Mouse (Mus musculus) cerebellum, adult 2 months (tissue): ENCODE results near the gene Bloc1s6. TPM values are rescaled to one million over a fixed set of nuclear protein-coding genes. Genes with fewer than 3 reads are reported as not detected.

Source experiments
- DNase-seq, 2 experiments: peaks; one replicate each; pipeline ENCODE4 v3.0.0; 2021
- H3K27ac ChIP-seq: fragments of 200-500 bp; 2 replicates; pipeline ENCODE4 v1.5.1; 2012; ENCODE audit warnings: low read length, control low read depth, inconsistent platforms; ENCODE audit not compliant: insufficient read depth
- H3K27me3 ChIP-seq: fragments of 200-500 bp; 2 replicates; pipeline ENCODE4 v1.6.1; 2012; ENCODE audit warnings: inconsistent platforms, mild to moderate bottlenecking, low read length, moderate library complexity; ENCODE audit not compliant: control insufficient read depth, insufficient read depth
- H3K4me1 ChIP-seq: fragments of 200-500 bp; 2 replicates; pipeline ENCODE4 v1.6.1; 2011; ENCODE audit warnings: low read length; ENCODE audit not compliant: control insufficient read depth, insufficient read depth
- H3K4me3 ChIP-seq: fragments of 200-500 bp; replicated peaks from 2 replicates; pipeline ENCODE3; 2011; ENCODE audit warnings: mild to moderate bottlenecking, low read depth, low read length, control low read depth; ENCODE audit not compliant: insufficient read depth
- CTCF ChIP-seq: fragments of 200-500 bp; IDR thresholded peaks from 2 replicates; pipeline ENCODE4 v1.5.1; 2011; ENCODE audit warnings: low read depth, mild to moderate bottlenecking, control low read depth, low read length, moderate library complexity, borderline replicate concordance; ENCODE audit not compliant: insufficient read depth
- POLR2A ChIP-seq: fragments of 200-500 bp; IDR thresholded peaks from 2 replicates; pipeline ENCODE4 v1.6.1; 2011; ENCODE audit warnings: low read length, control low read depth, borderline replicate concordance; ENCODE audit not compliant: insufficient read depth
- WGBS: fragments of 180-500 bp; shearing (Covaris S2); methylation state at CpG from one replicate; pipeline ENCODE4 v1.1.7; 2018; 5-methylcytosine and 5-hydroxymethylcytosine counted together
- polyA plus RNA-seq: library from polyadenylated mRNA; depleted of rRNA; stranded (reverse); fragments of >200 nt; gene quantifications from 2 replicates; pipeline ENCODE4 v1.2.3, GENCODE M21; 2012

Bloc1s6 gene
- polyA plus RNA-seq, 1 experiment, result 27.3 TPM

DNA sequence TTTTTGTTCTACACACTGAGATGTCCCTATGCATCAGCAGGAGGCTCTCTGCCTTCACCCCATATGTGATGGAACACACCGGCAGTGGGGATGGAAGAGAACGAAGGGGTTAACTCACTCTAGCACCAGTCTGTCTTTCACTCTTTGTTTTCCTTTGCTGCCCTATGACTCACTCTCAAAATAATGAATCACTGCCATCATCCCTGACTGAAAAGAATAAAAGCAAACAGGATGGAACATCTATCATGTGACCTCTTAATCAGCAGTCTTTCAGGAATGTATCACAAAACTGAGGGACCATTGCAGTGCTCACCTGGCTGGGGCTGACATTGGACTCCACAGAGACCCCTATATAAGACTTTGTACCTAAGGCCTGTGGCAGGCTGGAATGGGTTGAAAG is 6.8 kb upstream of the Bloc1s6 start:
- WGBS, result 29% methylated on average over 2 of the region's 2 CpGs
- TF ChIP-seq POLR2A (no peak), CTCF (no peak)

GRCm38 (mm10) chr2:122739023-122739422 is 720 bp downstream of the Bloc1s6 start:
- Histone ChIP-seq H3K4me3 (peak overlapping the region; percentile 97), H3K4me1 (peaks cover 3% of the 10 kb centered on the region; the same call in 1 of the 2 replicates), H3K27me3 (no peaks in the 10 kb centered on the region), H3K27ac (peak overlapping the region; percentile 61; the same call in 1 of the 2 replicates)
- 11% methylated on average over 7 of the region's 7 CpGs for WGBS
- no peak for TF ChIP-seq POLR2A
- TF ChIP-seq CTCF, result no peak
- peak in 1 of 2 experiments; percentile 16 for DNase-seq

More for the DNA sequence above, 6.8 kb upstream of the Bloc1s6 start:
- Histone ChIP-seq H3K27ac (no peak overlapping the region), H3K27me3 (no peaks in the 10 kb centered on the region), H3K4me1 (no peaks in the 10 kb centered on the region), H3K4me3 (no peak overlapping the region)
- DNase-seq, result no peak

DNA sequence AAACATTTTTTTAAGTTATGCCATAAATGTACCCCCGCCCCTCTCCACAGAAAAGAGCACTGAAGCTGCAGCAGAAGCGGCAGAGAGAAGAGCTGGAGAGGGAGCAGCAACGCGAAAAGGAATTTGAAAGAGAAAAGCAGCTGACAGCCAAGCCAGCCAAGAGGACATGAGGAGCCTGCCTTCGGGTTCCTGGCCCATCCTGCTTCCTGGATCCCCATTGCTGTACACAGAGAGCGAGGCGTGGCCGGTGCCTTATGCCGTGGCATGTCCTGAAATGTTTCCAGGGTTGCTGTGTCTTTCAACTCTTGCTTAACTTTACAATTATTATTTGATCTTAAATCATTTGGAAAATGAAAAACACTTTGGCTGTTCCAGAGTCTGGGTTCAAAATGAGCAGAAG is 8.2 kb downstream of the Bloc1s6 start:
- Histone ChIP-seq H3K4me3 (no peak overlapping the region), H3K27me3 (no peaks in the 10 kb centered on the region), H3K4me1 (no peaks in the 10 kb centered on the region), H3K27ac (no peak overlapping the region)
- no peak for DNase-seq
- WGBS, result 73% methylated on average over 9 of the region's 9 CpGs
- no peak for TF ChIP-seq CTCF
- no peak for TF ChIP-seq POLR2A

DNA sequence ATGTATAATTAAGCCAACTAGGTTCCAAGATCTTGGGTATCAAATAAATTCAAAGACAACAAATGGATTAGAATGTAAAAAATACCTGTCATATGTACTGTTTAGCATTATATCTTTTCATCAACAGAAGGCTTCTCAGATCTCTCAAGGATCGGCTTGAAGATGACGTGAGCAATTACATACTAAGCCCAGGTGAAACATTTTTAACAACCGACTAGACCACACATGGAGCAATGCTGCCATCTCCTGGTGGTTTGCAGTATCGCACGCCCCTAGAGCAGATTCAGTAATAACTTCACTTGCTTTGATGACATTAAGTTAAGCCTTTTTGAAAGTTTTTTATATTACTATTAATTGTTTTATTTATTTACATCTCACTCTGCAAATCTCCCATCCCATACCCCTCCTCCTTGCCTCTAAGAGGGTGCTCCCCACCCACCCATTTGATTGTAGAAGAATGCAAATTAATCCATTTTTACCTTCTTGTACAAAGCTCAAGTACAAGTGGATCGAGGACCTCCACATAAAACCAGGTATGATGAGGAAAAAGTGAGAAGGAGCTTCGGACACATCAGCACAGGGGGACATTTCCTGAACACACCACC is 15.5 kb downstream of the Bloc1s6 start:
- DNase-seq, result peak; percentile 53 to 74
- Histone ChIP-seq H3K4me1 (no peaks in the 10 kb centered on the region), H3K27me3 (no peaks in the 10 kb centered on the region), H3K4me3 (no peak overlapping the region), H3K27ac (no peak overlapping the region)
- TF ChIP-seq POLR2A, result no peak
- peak; percentile 96 for TF ChIP-seq CTCF
- WGBS, result 12% methylated on average over 7 of the region's 7 CpGs

DNA sequence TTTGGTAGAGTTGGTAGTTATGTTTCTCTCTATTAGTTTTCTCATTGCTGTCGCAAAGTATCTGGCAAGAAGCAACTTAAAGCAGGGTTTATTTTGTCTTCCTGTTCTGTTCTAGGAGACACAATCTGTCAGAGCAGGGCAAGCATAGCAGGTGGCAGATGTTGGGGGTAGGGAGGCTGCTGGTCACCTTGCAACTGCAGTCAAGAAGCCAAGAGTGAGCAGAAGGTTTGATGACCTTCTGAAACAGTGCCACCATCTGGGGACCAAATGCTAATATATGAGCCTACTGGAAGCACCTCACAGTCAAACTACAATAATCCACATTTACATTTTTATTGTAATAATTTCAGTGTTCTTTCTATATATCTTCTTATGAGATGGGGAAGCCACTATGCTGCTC is 21.5 kb downstream of the Bloc1s6 start:
- peak; percentile 58 to 83 for DNase-seq
- Histone ChIP-seq H3K4me3 (no peak overlapping the region), H3K27ac (no peak overlapping the region), H3K27me3 (no peaks in the 10 kb centered on the region), H3K4me1 (no peaks in the 10 kb centered on the region)
- TF ChIP-seq POLR2A (no peak), CTCF (no peak)
- WGBS, result 13% methylated on average over 1 of the region's 1 CpGs

DNA sequence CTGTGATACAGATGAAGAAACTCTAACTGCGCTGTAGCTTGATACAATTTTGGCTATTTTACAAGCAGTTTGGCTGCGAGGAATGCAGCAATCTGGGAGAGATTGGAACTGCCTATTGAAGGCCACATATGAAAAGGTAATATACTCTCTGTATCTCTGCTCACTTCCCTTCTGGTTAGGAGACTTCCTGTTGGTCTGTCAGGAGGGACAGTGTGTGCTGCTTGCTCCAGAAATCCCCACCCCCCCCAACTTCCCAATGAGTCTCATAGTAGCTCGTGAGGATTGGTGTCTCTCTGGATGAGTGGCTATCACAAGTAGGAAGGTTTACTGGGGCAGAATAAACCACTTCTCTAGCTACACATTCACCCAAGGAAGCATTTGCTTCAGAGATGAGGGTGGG is 24.7 kb downstream of the Bloc1s6 start:
- DNase-seq, result no peak
- WGBS, result 68% methylated on average over 3 of the region's 3 CpGs
- H3K27me3 ChIP-seq, result no peaks in the 10 kb centered on the region; the same call in 1 of the 2 replicates
- H3K4me3 ChIP-seq, result no peak overlapping the region
- H3K4me1 ChIP-seq, result no peaks in the 10 kb centered on the region
- H3K27ac ChIP-seq, result no peak overlapping the region
- TF ChIP-seq CTCF, result no peak
- TF ChIP-seq POLR2A, result no peak

- H3K27me3 ChIP-seq, result no peaks in the 10 kb centered on the region; the same call in 1 of the 2 replicates
- H3K4me3 ChIP-seq, result no peak overlapping the region
- no peak for TF ChIP-seq CTCF
- TF ChIP-seq POLR2A, result no peak
- DNase-seq, result no peak
- H3K4me1 ChIP-seq, result no peaks in the 10 kb centered on the region
- no peak overlapping the region for H3K27ac ChIP-seq
- 61% methylated on average over 6 of the region's 6 CpGs for WGBS
Observed at GRCm38 (mm10) chr2:122764526-122764925, 26.2 kb downstream of the Bloc1s6 start.

- peak; percentile 48 to 53 for DNase-seq
- Histone ChIP-seq H3K27ac (no peak within 1 kb of the TSS), H3K4me1 (no peaks in the 10 kb centered on the region), H3K27me3 (no peaks in the 10 kb centered on the region; the same call in 1 of the 2 replicates), H3K4me3 (peak within 1 kb of the TSS; percentile 55)
- 2% methylated on average over 46 of the region's 46 CpGs for WGBS
- 0 out of 2 replicates have a peak, but pooled peaks have one; percentile 18 for TF ChIP-seq POLR2A
- no peak for TF ChIP-seq CTCF
Observed at GRCm38 (mm10) chr2:122765071-122765793, 26.9 kb downstream of the Bloc1s6 start, which contains the start of gene Sqor. Gene Sqor (plus strand): TSS chr2:122765237.
